Mouse (Mus musculus) liver, embryonic 11.5 days (tissue): ENCODE results near the gene Card10. TPM values are rescaled to one million over a fixed set of nuclear protein-coding genes. Genes with fewer than 3 reads are reported as not detected.

Source experiments
- ATAC-seq: fragments of 200-750 bp; cut with Nextera tagmentation; replicated peaks from 2 replicates; pipeline ENCODE4 v1.8.0; 2017; ENCODE audit warnings: moderate number of reproducible peaks, mild to moderate bottlenecking, moderate TSS enrichment, moderate library complexity; ENCODE audit not compliant: low FRiP score
- DNase-seq: peaks from one replicate; pipeline ENCODE4 v3.0.0-alpha.2; 2017; ENCODE audit warnings: low spot score
- H3K27ac ChIP-seq: fragments of 300-500 bp; sonication (generic); 2 replicates; pipeline ENCODE4 v1.5.1; 2014; ENCODE audit warnings: mild to moderate bottlenecking, low read depth, low read length, control low read depth
- H3K27me3 ChIP-seq: fragments of 300-500 bp; sonication (generic); replicated peaks from 2 replicates; pipeline ENCODE4 v1.6.1; 2014; ENCODE audit warnings: low read length, mixed read lengths; ENCODE audit not compliant: control insufficient read depth, insufficient read depth
- H3K36me3 ChIP-seq: fragments of 300-500 bp; sonication (generic); 2 replicates; pipeline ENCODE4 v1.6.1; 2014; ENCODE audit warnings: mild to moderate bottlenecking, low read length, moderate library complexity, mixed read lengths; ENCODE audit not compliant: control insufficient read depth, insufficient read depth
- H3K4me1 ChIP-seq: fragments of 300-500 bp; sonication (generic); replicated peaks from 2 replicates; pipeline ENCODE4 v1.6.1; 2014; ENCODE audit warnings: low read length, mixed read lengths; ENCODE audit not compliant: control insufficient read depth, insufficient read depth
- H3K4me2 ChIP-seq: fragments of 300-500 bp; sonication (generic); 2 replicates; pipeline ENCODE4 v1.6.1; 2014; ENCODE audit warnings: mild to moderate bottlenecking, control low read depth, moderate library complexity
- H3K4me3 ChIP-seq: fragments of 300-500 bp; sonication (generic); 2 replicates; pipeline ENCODE4 v1.5.1; 2014; ENCODE audit warnings: low read depth, low read length, control low read depth
- H3K9ac ChIP-seq: fragments of 300-500 bp; sonication (generic); 2 replicates; pipeline ENCODE4 v1.6.1; 2014; ENCODE audit warnings: low read depth, low read length, control low read depth
- H3K9me3 ChIP-seq: fragments of 300-500 bp; sonication (generic); 2 replicates; pipeline ENCODE4 v1.6.1; 2016; ENCODE audit warnings: low read length, inconsistent platforms, mixed read lengths; ENCODE audit not compliant: control insufficient read depth
- WGBS: fragments of 180-500 bp; shearing (Covaris S2); extraction: QIAGEN DNeasy Blood & Tissue Kit; methylation state at CpG from one replicate; pipeline ENCODE4 v1.1.7; 2014; 5-methylcytosine and 5-hydroxymethylcytosine counted together
- polyA plus RNA-seq: library from polyadenylated mRNA; unstranded; fragments of >200 nt; fragmentation: Nextera tagmentation; extraction: Ambion mirVana; gene quantifications from 2 replicates; pipeline ENCODE4 v1.2.1, GENCODE M21; 2014

Gene Card10
- polyA plus RNA-seq, 1 experiment from 2014 or later: 2.3 TPM

GRCm38 (mm10) chr15:78799029-78799428 is 3.8 kb downstream of the Card10 start:
- ATAC-seq: no peak
- no peaks in the 10 kb centered on the region for H3K36me3 ChIP-seq
- peaks cover 28% of the 10 kb centered on the region for H3K27me3 ChIP-seq
- H3K9ac ChIP-seq: no peak overlapping the region
- no peak overlapping the region for H3K4me2 ChIP-seq
- no peak overlapping the region for H3K27ac ChIP-seq
- H3K4me1 ChIP-seq: peaks cover 9% of the 10 kb centered on the region
- no peak overlapping the region for H3K4me3 ChIP-seq
- WGBS: 84% methylated on average over 21 of the region's 21 CpGs
- no peaks in the 10 kb centered on the region for H3K9me3 ChIP-seq
- DNase-seq: no peak

GRCm38 (mm10) chr15:78797060-78797329 is 5.8 kb downstream of the Card10 start:
- no peak overlapping the region for H3K9ac ChIP-seq
- H3K27me3 ChIP-seq: peaks cover 8% of the 10 kb centered on the region
- no peaks in the 10 kb centered on the region for H3K4me1 ChIP-seq
- H3K36me3 ChIP-seq: no peaks in the 10 kb centered on the region
- DNase-seq (no peak), ATAC-seq (no peak)
- H3K4me2 ChIP-seq: no peak overlapping the region
- no peak overlapping the region for H3K27ac ChIP-seq
- no peak overlapping the region for H3K4me3 ChIP-seq
- no peaks in the 10 kb centered on the region for H3K9me3 ChIP-seq
- 86% methylated on average over 8 of the region's 8 CpGs for WGBS

- Histone ChIP-seq H3K4me1 (no peaks in the 10 kb centered on the region), H3K27me3 (peaks cover 2% of the 10 kb centered on the region), H3K4me3 (no peak overlapping the region), H3K36me3 (no peaks in the 10 kb centered on the region), H3K9ac (no peak overlapping the region), H3K4me2 (no peak overlapping the region), H3K9me3 (no peaks in the 10 kb centered on the region), H3K27ac (no peak overlapping the region)
- 61% methylated on average over 25 of the region's 25 CpGs for WGBS
- no peak for DNase-seq
- ATAC-seq: no peak
Measured at GRCm38 (mm10) chr15:78796196-78797059, 6.4 kb downstream of the Card10 start.

- Histone ChIP-seq H3K4me3 (no peak overlapping the region), H3K9ac (no peak overlapping the region), H3K27me3 (no peaks in the 10 kb centered on the region), H3K4me1 (peaks cover 7% of the 10 kb centered on the region), H3K9me3 (no peaks in the 10 kb centered on the region), H3K36me3 (no peaks in the 10 kb centered on the region), H3K27ac (no peak overlapping the region), H3K4me2 (no peak overlapping the region)
- WGBS: 79% methylated on average over 12 of the region's 12 CpGs
- ATAC-seq (no peak), DNase-seq (no peak)
Measured at GRCm38 (mm10) chr15:78790990-78791389, 11.9 kb downstream of the Card10 start.

- DNase-seq (no peak), ATAC-seq (no peak)
- Histone ChIP-seq H3K27ac (no peak overlapping the region), H3K9me3 (no peaks in the 10 kb centered on the region), H3K4me2 (no peak overlapping the region), H3K9ac (no peak overlapping the region), H3K4me1 (peaks cover 11% of the 10 kb centered on the region), H3K36me3 (no peaks in the 10 kb centered on the region), H3K27me3 (no peaks in the 10 kb centered on the region), H3K4me3 (no peak overlapping the region)
- 52% methylated on average over 4 of the region's 4 CpGs for WGBS
Measured at GRCm38 (mm10) chr15:78790451-78790850, 12.4 kb downstream of the Card10 start.

GRCm38 (mm10) chr15:78789721-78790323 is 13.0 kb downstream of the Card10 start:
- Histone ChIP-seq H3K9ac (no peak overlapping the region), H3K27me3 (no peaks in the 10 kb centered on the region), H3K4me2 (no peak overlapping the region), H3K27ac (no peak overlapping the region), H3K9me3 (no peaks in the 10 kb centered on the region), H3K4me3 (no peak overlapping the region), H3K4me1 (peaks cover 11% of the 10 kb centered on the region), H3K36me3 (no peaks in the 10 kb centered on the region)
- ATAC-seq (no peak), DNase-seq (no peak)
- WGBS: 85% methylated on average over 13 of the region's 13 CpGs

GRCm38 (mm10) chr15:78788042-78788441 is 14.8 kb downstream of the Card10 start:
- ATAC-seq (no peak), DNase-seq (no peak)
- Histone ChIP-seq H3K4me2 (no peak overlapping the region), H3K9ac (no peak overlapping the region), H3K27ac (0 out of 2 replicates have a peak overlapping the region, but pooled peaks have one; percentile 15), H3K27me3 (no peaks in the 10 kb centered on the region), H3K9me3 (no peaks in the 10 kb centered on the region), H3K4me3 (no peak overlapping the region), H3K4me1 (peaks cover 11% of the 10 kb centered on the region), H3K36me3 (no peaks in the 10 kb centered on the region)
- 56% methylated on average over 3 of the region's 3 CpGs for WGBS

- Histone ChIP-seq H3K4me1 (peaks cover 11% of the 10 kb centered on the region), H3K9ac (no peak overlapping the region), H3K4me2 (no peak overlapping the region), H3K36me3 (no peaks in the 10 kb centered on the region), H3K4me3 (no peak overlapping the region), H3K27ac (peak overlapping the region; percentile 19; the same call in 1 of the 2 replicates), H3K27me3 (no peaks in the 10 kb centered on the region), H3K9me3 (no peaks in the 10 kb centered on the region)
- ATAC-seq (no peak), DNase-seq (no peak)
- WGBS: 57% methylated on average over 9 of the region's 9 CpGs
Measured at GRCm38 (mm10) chr15:78787287-78787856, 15.5 kb downstream of the Card10 start.
